Mouse (Mus musculus): ENCODE results near the gene Mfap3l. TPM values are rescaled to one million over a fixed set of nuclear protein-coding genes. Genes with fewer than 3 reads are reported as not detected.

Mfap3l gene
- polyA plus RNA-seq, 1 experiment from 2014 or later, result 1.6 TPM

DNA sequence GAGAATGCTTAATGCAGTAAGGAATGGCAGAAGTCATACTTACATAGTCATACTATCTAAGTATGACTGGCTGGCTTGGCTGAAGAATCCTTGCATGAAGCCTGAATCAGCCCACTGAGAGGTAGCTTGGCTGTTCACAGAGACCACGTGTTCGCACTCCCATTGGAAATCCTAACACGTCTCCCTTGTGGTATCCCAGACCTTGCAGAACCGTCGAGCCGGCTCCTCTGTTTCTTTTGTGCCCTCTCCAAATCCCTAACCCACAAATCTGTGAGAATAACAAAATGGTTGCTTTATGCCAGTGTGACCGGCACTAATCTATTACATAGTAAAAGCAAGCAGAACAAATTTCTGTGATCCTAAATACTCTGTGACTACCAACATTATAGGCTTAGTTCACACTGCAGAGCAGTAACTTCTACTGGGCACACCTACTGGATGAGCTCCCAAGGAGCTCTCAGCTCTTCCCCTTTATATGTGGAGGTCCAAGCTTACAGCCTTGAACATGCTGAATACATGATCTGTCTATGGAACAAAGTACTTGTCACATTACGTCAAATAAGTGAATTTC is 79.0 kb downstream of the Mfap3l start:
- WGBS, result 90% methylated on average over 8 of the region's 8 CpGs
- Histone ChIP-seq H3K4me2 (replicated peaks; ENCODE audit: low read depth, low read length) (no peak overlapping the region), H3K9me3 (ENCODE audit: control insufficient read depth, low read depth, low read length) (no peaks in the 10 kb centered on the region)

DNA sequence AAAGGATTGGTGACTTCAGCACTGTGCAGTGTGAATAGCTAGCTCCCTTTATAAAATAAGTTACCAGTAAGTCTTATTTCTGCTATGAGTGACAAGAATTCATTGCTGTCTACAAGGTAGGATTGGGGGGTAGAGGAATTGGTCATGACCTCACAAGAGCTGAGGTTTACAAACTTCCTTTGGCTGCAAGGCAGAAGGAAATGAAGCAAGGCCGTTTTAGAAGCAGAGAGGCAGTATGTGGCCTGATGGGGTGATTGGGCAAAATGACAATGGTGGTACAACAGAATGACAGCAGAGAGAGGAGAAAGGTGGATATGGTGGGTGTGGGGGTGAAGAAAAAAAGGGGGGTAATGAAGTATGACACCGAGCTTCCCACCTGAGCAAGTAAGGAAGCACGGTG is 82.1 kb downstream of the Mfap3l start:
- 81% methylated on average over 3 of the region's 3 CpGs for WGBS
- no peaks in the 10 kb centered on the region for H3K27me3 ChIP-seq (ENCODE audit: control insufficient read depth, insufficient read depth, low read length)
- H3K4me1 ChIP-seq (ENCODE audit: control insufficient read depth, insufficient read depth, low read length), result no peaks in the 10 kb centered on the region
- H3K4me3 ChIP-seq (ENCODE audit: low read depth, low read length), result no peak overlapping the region
- ATAC-seq (ENCODE audit: insufficient number of reproducible peaks, insufficient read depth, low FRiP score, low read depth), result no peak
- H3K36me3 ChIP-seq (ENCODE audit: control insufficient read depth, insufficient read depth, low read length), result no peaks in the 10 kb centered on the region
- no peak overlapping the region for H3K4me2 ChIP-seq (replicated peaks; ENCODE audit: low read depth, low read length)
- H3K27ac ChIP-seq (ENCODE audit: low read length), result no peak overlapping the region
- no peaks in the 10 kb centered on the region for H3K9me3 ChIP-seq (ENCODE audit: control insufficient read depth, low read depth, low read length)
- no peak overlapping the region for H3K9ac ChIP-seq (replicated peaks; ENCODE audit: low read depth, low read length)

More for the DNA sequence above, 79.0 kb downstream of the Mfap3l start:
- H3K36me3 ChIP-seq (ENCODE audit: control insufficient read depth, insufficient read depth, low read length), result no peaks in the 10 kb centered on the region
- no peak overlapping the region for H3K27ac ChIP-seq (ENCODE audit: low read length)
- H3K9ac ChIP-seq (replicated peaks; ENCODE audit: low read depth, low read length), result no peak overlapping the region
- no peak overlapping the region for H3K4me3 ChIP-seq (ENCODE audit: low read depth, low read length)
- H3K4me1 ChIP-seq (ENCODE audit: control insufficient read depth, insufficient read depth, low read length), result no peaks in the 10 kb centered on the region
- H3K27me3 ChIP-seq (ENCODE audit: control insufficient read depth, insufficient read depth, low read length), result no peaks in the 10 kb centered on the region
- no peak for ATAC-seq (ENCODE audit: insufficient number of reproducible peaks, insufficient read depth, low FRiP score, low read depth)

- WGBS, result 64% methylated on average over 3 of the region's 3 CpGs
- Histone ChIP-seq H3K27ac (ENCODE audit: low read length) (no peak overlapping the region), H3K9ac (replicated peaks; ENCODE audit: low read depth, low read length) (no peak overlapping the region)
Observed at GRCm38 (mm10) chr8:60718692-60719091, 86.1 kb downstream of the Mfap3l start.

More at GRCm38 (mm10) chr8:60718692-60719091, 86.1 kb downstream of the Mfap3l start:
- no peaks in the 10 kb centered on the region for H3K9me3 ChIP-seq (ENCODE audit: control insufficient read depth, low read depth, low read length)
- no peak overlapping the region for H3K4me3 ChIP-seq (ENCODE audit: low read depth, low read length)
- H3K4me1 ChIP-seq (ENCODE audit: control insufficient read depth, insufficient read depth, low read length), result no peaks in the 10 kb centered on the region
- no peak overlapping the region for H3K4me2 ChIP-seq (replicated peaks; ENCODE audit: low read depth, low read length)
- no peaks in the 10 kb centered on the region for H3K27me3 ChIP-seq (ENCODE audit: control insufficient read depth, insufficient read depth, low read length)
- ATAC-seq (ENCODE audit: insufficient number of reproducible peaks, insufficient read depth, low FRiP score, low read depth), result no peak
- no peaks in the 10 kb centered on the region for H3K36me3 ChIP-seq (ENCODE audit: control insufficient read depth, insufficient read depth, low read length)

Other genes starting within 250 kb of the Mfap3l start
- not detected in 2 replicates for gene Gm10283, start 129.6 kb upstream of the Mfap3l start, polyA plus RNA-seq (2014; fragmentation: Nextera tagmentation; extraction: Ambion mirVana)
- 0.29 and 0.69 TPM in 2 replicates for gene Aadat, start 126.9 kb upstream of the Mfap3l start, polyA plus RNA-seq (2014; fragmentation: Nextera tagmentation; extraction: Ambion mirVana)

Measured in stomach, embryonic 14.5 days (tissue).